Mouse (Mus musculus) cerebellum, adult 2 months (tissue): Measurements from ENCODE around the gene Ankrd36. TPM values are rescaled to one million over a fixed set of nuclear protein-coding genes. Genes with fewer than 3 reads are reported as not detected.
"Not testable (repeated sequence)": the region's sequence is repeated elsewhere in the genome, so short reads cannot be mapped to it uniquely, and the experiment has no call there.

Experiments
- DNase-seq, 2 experiments: peaks; one replicate each; pipeline ENCODE4 v3.0.0; 2021
- H3K27ac ChIP-seq: fragments of 200-500 bp; 2 replicates; pipeline ENCODE4 v1.5.1; 2012; ENCODE audit warnings: low read length, control low read depth, inconsistent platforms; ENCODE audit not compliant: insufficient read depth
- H3K27me3 ChIP-seq: fragments of 200-500 bp; 2 replicates; pipeline ENCODE4 v1.6.1; 2012; ENCODE audit warnings: inconsistent platforms, mild to moderate bottlenecking, low read length, moderate library complexity; ENCODE audit not compliant: control insufficient read depth, insufficient read depth
- H3K4me1 ChIP-seq: fragments of 200-500 bp; 2 replicates; pipeline ENCODE4 v1.6.1; 2011; ENCODE audit warnings: low read length; ENCODE audit not compliant: control insufficient read depth, insufficient read depth
- H3K4me3 ChIP-seq: fragments of 200-500 bp; replicated peaks from 2 replicates; pipeline ENCODE3; 2011; ENCODE audit warnings: mild to moderate bottlenecking, low read depth, low read length, control low read depth; ENCODE audit not compliant: insufficient read depth
- CTCF ChIP-seq: fragments of 200-500 bp; IDR thresholded peaks from 2 replicates; pipeline ENCODE4 v1.5.1; 2011; ENCODE audit warnings: low read depth, mild to moderate bottlenecking, control low read depth, low read length, moderate library complexity, borderline replicate concordance; ENCODE audit not compliant: insufficient read depth
- POLR2A ChIP-seq: fragments of 200-500 bp; IDR thresholded peaks from 2 replicates; pipeline ENCODE4 v1.6.1; 2011; ENCODE audit warnings: low read length, control low read depth, borderline replicate concordance; ENCODE audit not compliant: insufficient read depth
- WGBS: fragments of 180-500 bp; shearing (Covaris S2); methylation state at CpG from one replicate; pipeline ENCODE4 v1.1.7; 2018; 5-methylcytosine and 5-hydroxymethylcytosine counted together
- polyA plus RNA-seq: library from polyadenylated mRNA; depleted of rRNA; stranded (reverse); fragments of >200 nt; gene quantifications from 2 replicates; pipeline ENCODE4 v1.2.3, GENCODE M21; 2012

The Ankrd36 gene
- polyA plus RNA-seq, 1 experiment = not detected

GRCm38 (mm10) chr11:5541230-5541798 is 28.2 kb upstream of the Ankrd36 start:
- under 1% methylated on average over 28 of the region's 28 CpGs for WGBS
- H3K27ac ChIP-seq = peak overlapping the region; percentile 81; the same call in 1 of the 2 replicates
- no peak for DNase-seq
- no peaks in the 10 kb centered on the region for H3K4me1 ChIP-seq
- TF ChIP-seq POLR2A (no peak), CTCF (no peak)
- H3K27me3 ChIP-seq = no peaks in the 10 kb centered on the region
- H3K4me3 ChIP-seq = peak overlapping the region; percentile 86

- under 1% methylated on average over 65 of the region's 65 CpGs for WGBS
- DNase-seq = peak; percentile 92 to 96
- Histone ChIP-seq H3K27ac (peak within 1 kb of the TSS; percentile 81), H3K4me3 (peak within 1 kb of the TSS; percentile 86), H3K4me1 (no peaks in the 10 kb centered on the region), H3K27me3 (no peaks in the 10 kb centered on the region)
- TF ChIP-seq CTCF (no peak), POLR2A (peak; percentile 61; the same call in 1 of the 2 replicates)
Measured at GRCm38 (mm10) chr11:5541799-5542481, 27.5 kb upstream of the Ankrd36 start, which contains the start of gene Ccdc117. Gene Ccdc117, minus strand, starts transcription at chr11:5542187.

GRCm38 (mm10) chr11:5542482-5543185 is 26.9 kb upstream of the Ankrd36 start:
- no peaks in the 10 kb centered on the region for H3K27me3 ChIP-seq
- WGBS = 51% methylated on average over 5 of the region's 5 CpGs

GRCm38 (mm10) chr11:5543281-5543680 is 26.2 kb upstream of the Ankrd36 start:
- Histone ChIP-seq H3K27me3 (no peaks in the 10 kb centered on the region), H3K4me1 (no peaks in the 10 kb centered on the region), H3K27ac (no peak overlapping the region), H3K4me3 (no peak overlapping the region)
- 89% methylated on average over 1 of the region's 1 CpGs for WGBS
- TF ChIP-seq CTCF = no peak
- TF ChIP-seq POLR2A = no peak
- DNase-seq = no peak

More at GRCm38 (mm10) chr11:5542482-5543185, 26.9 kb upstream of the Ankrd36 start:
- no peak overlapping the region for H3K27ac ChIP-seq
- H3K4me3 ChIP-seq = peak overlapping the region; percentile 86
- no peak for DNase-seq
- no peaks in the 10 kb centered on the region for H3K4me1 ChIP-seq
- no peak for TF ChIP-seq POLR2A
- no peak for TF ChIP-seq CTCF

GRCm38 (mm10) chr11:5544709-5545108 is 24.8 kb upstream of the Ankrd36 start:
- H3K27me3 ChIP-seq, H3K4me1 ChIP-seq, H3K27ac ChIP-seq, H3K4me3 ChIP-seq, DNase-seq: not testable (repeated sequence)
- WGBS = 87% methylated on average over 1 of the region's 1 CpGs

- H3K4me1 ChIP-seq = no peaks in the 10 kb centered on the region
- no peak for DNase-seq
- H3K4me3 ChIP-seq = no peak overlapping the region
- no peak overlapping the region for H3K27ac ChIP-seq
- WGBS = 64% methylated on average over 4 of the region's 4 CpGs
- TF ChIP-seq CTCF (no peak), POLR2A (no peak)
- no peaks in the 10 kb centered on the region for H3K27me3 ChIP-seq
Measured at GRCm38 (mm10) chr11:5545457-5545856, 24.0 kb upstream of the Ankrd36 start.

- TF ChIP-seq POLR2A (no peak), CTCF (no peak)
- Histone ChIP-seq H3K4me3 (no peak overlapping the region), H3K27ac (no peak overlapping the region), H3K27me3 (no peaks in the 10 kb centered on the region), H3K4me1 (no peaks in the 10 kb centered on the region)
- no peak for DNase-seq
- 84% methylated on average over 3 of the region's 3 CpGs for WGBS
Measured at GRCm38 (mm10) chr11:5546693-5547092, 22.8 kb upstream of the Ankrd36 start.

GRCm38 (mm10) chr11:5551430-5551829 is 18.1 kb upstream of the Ankrd36 start:
- WGBS = 86% methylated on average over 5 of the region's 5 CpGs
- H3K27ac ChIP-seq = no peak overlapping the region

More at GRCm38 (mm10) chr11:5551430-5551829, 18.1 kb upstream of the Ankrd36 start:
- no peaks in the 10 kb centered on the region for H3K4me1 ChIP-seq
- TF ChIP-seq POLR2A = no peak
- no peak for TF ChIP-seq CTCF
- H3K27me3 ChIP-seq = no peaks in the 10 kb centered on the region
- no peak overlapping the region for H3K4me3 ChIP-seq
- DNase-seq = no peak
